Mouse (Mus musculus) CD8-positive naive resting alpha-beta T cell, adult 2 months (primary cell): ENCODE results near the gene Pcnt.

Experiments
- DNase-seq, 2 experiments: peaks; one replicate each; pipeline ENCODE4 v3.0.0; 2022; ENCODE audit warnings: low read depth in 2 of 2, low spot score in 2 of 2

Pcnt gene

DNA sequence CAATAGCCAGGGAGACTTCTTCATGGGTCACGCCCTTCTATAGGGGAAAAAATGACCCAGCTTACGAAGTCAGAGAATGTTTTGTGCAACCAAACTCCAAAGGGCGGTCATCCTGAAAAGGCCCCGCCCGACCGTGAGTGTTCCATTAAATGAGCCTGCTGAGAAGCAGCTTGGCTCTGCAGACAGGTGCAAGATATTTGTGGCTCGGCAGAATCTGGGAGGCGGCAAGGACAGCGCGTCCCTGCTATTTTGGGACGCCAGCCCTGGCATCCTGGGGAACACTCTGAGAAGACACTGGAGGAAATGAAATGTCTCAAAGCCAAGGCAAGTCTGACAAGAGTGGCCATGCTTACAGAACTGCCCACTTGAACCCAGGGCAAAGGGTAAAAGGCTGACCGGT, 25.8 kb downstream of the Pcnt start:
- no peak for DNase-seq

GRCm38 (mm10) chr10:76408520-76408919, 34.1 kb downstream of the Pcnt start:
- no peak for DNase-seq

- no peak for DNase-seq
Measured at GRCm38 (mm10) chr10:76392596-76392995, 50.0 kb downstream of the Pcnt start.

GRCm38 (mm10) chr10:76391786-76392185, 50.8 kb downstream of the Pcnt start:
- peak; percentile 37 to 40 for DNase-seq

GRCm38 (mm10) chr10:76391166-76391565, 51.4 kb downstream of the Pcnt start:
- no peak for DNase-seq

DNA sequence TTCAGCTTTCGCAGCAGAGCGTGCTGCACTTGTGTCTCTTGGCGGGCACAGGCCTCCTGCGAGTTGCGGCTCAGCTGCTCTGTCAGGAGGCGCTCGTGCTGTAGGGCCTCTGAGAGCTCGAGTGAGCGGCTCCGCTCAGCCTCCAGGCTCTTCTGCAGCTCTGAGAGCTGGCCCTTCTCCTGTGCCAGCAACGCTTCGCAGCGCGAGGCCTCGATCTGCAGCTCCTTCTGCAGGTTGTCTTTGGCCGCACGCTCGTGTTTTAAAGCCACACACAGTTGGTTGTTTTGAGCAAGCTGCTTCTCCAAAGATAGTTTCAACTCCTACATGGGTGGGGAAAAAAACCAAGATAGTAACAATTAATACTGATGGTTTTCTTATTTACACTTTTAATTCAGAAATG, 67.6 kb downstream of the Pcnt start:
- DNase-seq = no peak

DNA sequence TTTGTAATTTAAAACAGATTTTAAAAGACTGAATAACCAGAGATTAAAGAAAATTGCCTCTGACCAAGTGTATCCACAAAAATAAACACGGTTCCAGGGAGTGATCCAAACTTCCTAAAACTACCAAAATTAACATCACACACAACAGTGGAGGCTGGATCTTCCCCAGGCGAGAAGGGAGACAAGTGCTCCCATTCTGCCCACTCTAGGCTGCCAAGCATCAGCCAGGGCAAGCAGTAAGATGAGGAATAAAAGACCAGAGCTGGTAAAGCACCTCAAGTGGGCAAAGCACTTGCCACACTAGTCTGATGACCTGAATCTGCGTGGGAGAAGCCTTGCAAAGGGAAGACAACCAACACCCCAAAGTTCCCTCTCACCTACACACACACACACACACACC, 70.8 kb downstream of the Pcnt start:
- DNase-seq = no peak

DNA sequence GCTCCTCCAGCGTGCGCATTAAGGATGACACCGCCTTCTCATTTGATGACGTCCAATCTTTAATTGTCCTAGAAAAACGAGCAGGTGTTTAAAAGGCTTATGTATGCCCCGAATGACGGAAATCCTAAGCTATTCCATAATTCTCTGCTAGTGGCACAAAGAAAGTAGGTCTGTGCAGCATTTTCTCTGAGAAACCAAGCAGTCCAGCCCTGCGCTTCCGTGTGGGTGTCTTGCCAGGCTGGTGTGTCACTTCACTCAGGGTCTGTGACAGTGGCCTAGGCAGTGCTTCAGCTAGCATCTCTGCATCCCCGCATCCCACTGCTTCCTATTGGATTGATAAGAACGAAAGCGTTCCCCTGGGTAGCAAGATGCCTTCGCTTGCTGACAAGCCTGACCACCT, 73.8 kb downstream of the Pcnt start:
- DNase-seq = no peak

DNA sequence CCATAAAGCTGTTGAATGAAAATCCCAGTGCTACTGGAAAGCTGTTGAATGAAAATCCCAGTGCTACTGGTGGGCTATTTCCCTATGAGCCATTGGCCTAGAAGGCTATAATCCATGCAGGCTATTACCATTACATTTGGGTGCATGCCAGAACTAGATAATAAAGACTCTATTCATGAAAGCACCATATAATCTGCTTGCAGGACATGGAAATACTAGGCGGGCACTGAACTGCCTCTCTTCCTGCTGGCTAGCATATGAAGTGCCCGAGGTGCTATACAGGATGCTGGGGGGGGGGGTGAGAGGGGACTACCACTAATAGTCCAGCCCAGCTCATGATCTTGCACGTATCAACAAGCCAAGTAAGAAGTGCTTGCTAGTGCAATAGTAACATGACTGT, 79.4 kb downstream of the Pcnt start:
- DNase-seq = no peak

DNA sequence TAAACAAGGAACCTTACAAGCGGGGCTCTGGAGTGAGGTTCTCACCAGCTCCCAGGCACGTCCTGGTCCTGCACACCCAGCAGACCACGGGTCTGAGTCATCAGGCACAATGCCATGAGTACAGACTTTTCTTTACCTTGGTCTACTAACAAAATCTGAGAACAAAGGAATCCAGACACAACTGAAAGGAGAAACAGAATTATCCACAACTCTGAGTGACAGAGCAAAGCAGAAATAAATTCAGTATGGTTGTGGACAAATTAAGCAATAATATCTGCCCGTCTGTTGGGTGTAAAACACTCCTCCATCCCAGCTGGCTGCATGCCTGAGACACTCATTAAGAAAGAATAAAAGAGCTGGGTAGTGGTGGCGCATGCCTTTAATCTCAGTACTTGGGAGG, 84.1 kb downstream of the Pcnt start:
- no peak for DNase-seq

- no peak for DNase-seq
Measured at GRCm38 (mm10) chr10:76357286-76357875, 85.2 kb downstream of the Pcnt start.

DNA sequence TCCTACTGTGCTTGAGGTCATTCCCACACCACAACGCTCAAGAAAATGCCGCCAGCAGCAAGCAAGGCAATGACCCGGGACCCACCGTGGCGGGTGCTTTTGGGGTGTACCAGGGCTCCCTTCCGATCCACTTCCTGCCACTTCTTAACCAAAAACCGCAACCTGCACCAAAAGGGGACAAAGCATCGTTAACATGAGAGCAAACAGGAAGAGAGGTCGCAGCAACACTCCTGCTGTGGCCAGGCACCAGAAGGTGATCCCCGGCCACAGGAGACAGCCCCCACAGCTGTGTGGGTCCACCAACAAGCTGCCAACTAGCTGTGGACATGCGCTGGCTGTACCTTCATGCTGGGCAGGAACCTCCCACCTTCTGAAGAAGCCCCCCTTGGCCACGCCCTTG, 87.6 kb downstream of the Pcnt start:
- peak; percentile 7 to 12 for DNase-seq

GRCm38 (mm10) chr10:76353986-76354385, 88.6 kb downstream of the Pcnt start:
- no peak for DNase-seq

DNA sequence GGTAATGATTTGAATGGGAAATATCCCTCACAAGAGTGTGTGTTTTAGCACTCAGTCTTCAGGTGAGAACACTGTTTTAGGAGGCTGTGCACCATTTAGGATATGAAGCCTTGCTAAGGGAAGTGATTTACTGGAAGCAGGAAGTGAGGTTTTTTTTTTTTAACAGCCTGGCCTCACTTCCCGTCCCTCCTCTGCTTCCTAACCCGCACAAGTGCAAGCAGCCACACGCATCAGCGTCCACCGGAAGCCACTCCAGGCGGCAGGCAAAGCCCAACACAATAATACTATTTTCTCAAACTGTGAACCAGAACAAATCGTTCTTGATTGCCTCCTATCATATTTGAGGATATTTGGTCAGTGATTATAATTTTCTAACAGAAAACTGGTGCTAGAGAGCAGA, 90.6 kb downstream of the Pcnt start:
- DNase-seq = no peak

GRCm38 (mm10) chr10:76346589-76346988, 96.0 kb downstream of the Pcnt start:
- peak; percentile 49 to 72 for DNase-seq

DNA sequence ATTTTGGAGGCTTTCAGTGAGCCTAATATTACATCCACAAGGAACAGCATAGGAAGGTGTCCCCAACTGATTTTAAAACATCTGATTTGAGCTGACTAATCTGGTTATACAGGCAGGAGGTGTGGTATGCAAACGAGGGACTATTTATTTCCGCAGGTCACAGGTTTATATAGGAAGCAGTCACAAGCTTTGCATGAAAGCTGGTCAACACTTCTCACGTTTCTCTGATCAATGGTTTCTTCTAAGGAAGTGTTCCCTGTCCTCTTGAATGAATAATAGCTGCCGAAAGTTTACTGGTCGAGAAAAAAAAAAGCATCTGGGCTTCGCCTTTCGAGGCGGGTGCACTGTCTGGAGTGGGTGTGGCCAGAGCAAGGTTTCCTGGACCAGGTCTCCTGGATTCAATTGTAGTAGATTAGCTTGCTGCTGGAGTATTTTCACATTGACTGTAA, 96.5 kb downstream of the Pcnt start:
- DNase-seq = no peak

GRCm38 (mm10) chr10:76345540-76345902, 97.1 kb downstream of the Pcnt start:
- no peak for DNase-seq

- peak; percentile 84 to 92 for DNase-seq
Measured at GRCm38 (mm10) chr10:76344711-76345539, 97.7 kb downstream of the Pcnt start, which contains the start of gene Dip2a. Gene Dip2a (minus strand): TSS chr10:76345291.

DNA sequence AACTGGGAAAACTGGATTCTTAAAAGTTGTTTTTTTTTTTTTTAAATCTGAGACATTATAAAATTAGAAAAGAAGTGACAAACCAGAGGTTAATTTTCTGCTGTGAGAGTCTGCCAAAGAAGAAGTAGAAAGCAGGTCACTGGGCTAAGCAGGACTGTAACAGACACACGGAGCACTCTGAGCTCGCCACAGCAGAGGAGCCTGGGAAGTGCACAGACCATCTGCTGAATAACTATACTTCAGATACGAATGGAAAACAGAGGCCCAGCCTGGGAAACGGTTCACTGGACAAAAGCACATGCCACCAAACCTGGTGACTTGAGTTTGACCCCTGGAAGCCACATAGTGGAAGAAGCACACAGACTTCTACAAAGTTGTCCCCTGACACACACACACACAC, 108.2 kb downstream of the Pcnt start:
- DNase-seq = no peak

DNA sequence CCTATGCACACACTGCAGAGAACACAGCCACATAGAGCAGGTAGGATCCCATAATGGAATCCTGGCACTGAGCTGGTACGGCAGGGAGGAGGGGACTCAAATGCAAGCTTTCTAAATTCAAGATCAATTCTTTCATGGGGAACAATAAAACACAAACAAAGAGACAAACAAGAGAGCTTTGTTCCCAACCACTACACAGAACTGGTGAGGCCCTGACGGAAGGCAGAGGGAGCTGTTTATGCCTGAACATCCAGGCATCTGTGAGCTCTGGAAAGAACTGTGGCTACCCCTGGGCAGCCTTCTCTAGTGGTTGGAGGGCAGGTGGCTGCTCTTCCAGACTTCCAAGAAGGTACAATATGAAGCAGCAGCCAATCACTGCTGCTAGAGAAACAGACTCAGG, 110.5 kb downstream of the Pcnt start:
- no peak for DNase-seq

GRCm38 (mm10) chr10:76329093-76329492, 113.5 kb downstream of the Pcnt start:
- no peak for DNase-seq

- DNase-seq = no peak
Measured at GRCm38 (mm10) chr10:76328574-76328973, 114.0 kb downstream of the Pcnt start.
